9 mouse cellular contexts compared by ENCODE assay signal in the genomic region with DNA sequence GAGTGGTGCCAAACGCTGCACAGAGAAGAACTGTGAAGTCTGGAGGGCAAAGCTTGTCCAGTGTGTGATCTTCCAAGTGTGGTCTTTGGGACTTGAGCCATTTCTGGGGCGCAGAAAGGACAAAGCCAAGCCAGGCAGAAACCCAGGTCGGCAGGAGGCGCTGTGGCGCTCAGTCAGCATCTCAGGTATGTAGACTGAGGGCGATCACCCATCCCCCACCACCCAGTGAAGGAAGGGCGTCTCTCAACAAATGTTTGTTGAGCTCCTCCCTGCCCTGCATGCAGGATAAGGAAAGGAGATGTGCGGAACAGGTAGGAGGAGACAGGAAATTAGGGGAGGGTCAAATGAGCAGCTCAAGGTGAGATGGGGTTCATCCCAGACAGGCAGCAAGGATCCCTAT. TPM values are rescaled to one million over a fixed set of nuclear protein-coding genes. Genes with fewer than 3 reads are reported as not detected.
DNase-seq lines count a peak whose midpoint lies in the region; ATAC-seq and TF ChIP-seq lines count a peak whose summit lies in the region.
"Had no signal": no experiment of that assay in that cellular context is flagged by ENCODE, and none has a peak within 500 bp of the region (broad histone marks: within the 10 kb centered on the region; RNA-seq: fewer than 3 reads in every experiment).

No protein-coding gene starts in this region.

- peak overlapping the region; percentile 14; the same call in 1 of the 2 replicates for H3K4me2 ChIP-seq in heart, embryonic 13.5 days
- no peak overlapping the region for H3K4me2 ChIP-seq in CH12.LX (ENCODE audit: insufficient read depth, low read depth, poor library complexity, severe bottlenecking)

- H3K9me3 ChIP-seq in heart, embryonic 13.5 days: no peaks in the 10 kb centered on the region
- H3K9me3 ChIP-seq in CH12.LX (replicated peaks; ENCODE audit: low read length): no peaks in the 10 kb centered on the region

- TF ChIP-seq POLR2A in CH12.LX (IDR thresholded peaks at IDR 0.05; ENCODE audit: low read depth, low read length): no peak
- TF ChIP-seq POLR2A in liver, adult 2 months (IDR thresholded peaks at IDR 0.05; ENCODE audit: extremely low read depth, insufficient read depth, low read length): no peak

- TF ChIP-seq EP300 in CH12.LX (IDR thresholded peaks at IDR 0.05; ENCODE audit: low read length): no peak

- H3K9ac ChIP-seq in heart, embryonic 13.5 days: no peak overlapping the region
- H3K9ac ChIP-seq in CH12.LX (ENCODE audit: insufficient read depth, low read depth): no peak overlapping the region
- H3K9ac ChIP-seq in liver, adult 2 months (ENCODE audit: low read depth, low read length): no peak overlapping the region

- peak in 1 of 2 experiments; percentile 57; a peak in 2 of 4 replicates for TF ChIP-seq CTCF in CH12.LX (conservative IDR thresholded peaks at IDR 0.05 in 1 of 2, IDR thresholded peaks at IDR 0.05 in 1 of 2; ENCODE audit: low read depth in 2 of 2, low read length in 2 of 2)
- peak; percentile 16; the same call in 1 of the 2 replicates for TF ChIP-seq CTCF in liver, adult 2 months (IDR thresholded peaks at IDR 0.05; ENCODE audit: low read depth, low read length)

- no peaks in the 10 kb centered on the region for H3K79me2 ChIP-seq in CH12.LX (replicated peaks; ENCODE audit: control insufficient read depth, extremely low read depth, insufficient read depth, poor library complexity, severe bottlenecking)
- no peaks in the 10 kb centered on the region for H3K79me2 ChIP-seq in liver, adult 2 months (ENCODE audit: control insufficient read depth, insufficient read depth, low read length)

- dilution Hi-C loops in CH12.LX (cut with MboI; ENCODE audit: extremely low pct_ligation_motif_present, extremely low pct_unique_long_range_greater_than_20kb, low sequenced_read_pairs): no loop called here

- peak; percentile 7 for TF ChIP-seq RAD21 in CH12.LX (IDR thresholded peaks at IDR 0.05; ENCODE audit: low read depth, low read length)

- no peak for DNase-seq in heart, adult 11 months
- peak; percentile 9 for DNase-seq in CH12.LX (ENCODE audit: extremely low read depth)
- peak; percentile 73 for DNase-seq in c-Kit-negative CD71-positive TER-119-positive erythroid progenitor cells, embryonic 14.5 days (ENCODE audit: low read depth, low spot score)
- no peak for DNase-seq in liver, adult 2 months (ENCODE audit: extremely low read depth, low read depth, low spot score)
- peak; percentile 74 for DNase-seq in thymus, postnatal 4 days
- DNase-seq in adrenal gland, postnatal 25 days: no peak

- peaks cover 43% of the 10 kb centered on the region for H3K4me1 ChIP-seq in heart, embryonic 13.5 days
- peaks cover 8 to 19% of the 10 kb centered on the region in 2 experiments for H3K4me1 ChIP-seq in CH12.LX (ENCODE audit: control insufficient read depth in 1 of 2, insufficient read depth in 2 of 2)
- no peaks in the 10 kb centered on the region for H3K4me1 ChIP-seq in liver, adult 2 months (ENCODE audit: control insufficient read depth, insufficient read depth, low read length)

- no peak overlapping the region for H3K27ac ChIP-seq in heart, embryonic 13.5 days (replicated peaks)
- no peak overlapping the region for H3K27ac ChIP-seq in CH12.LX (ENCODE audit: insufficient read depth, low read depth)
- no peak overlapping the region for H3K27ac ChIP-seq in liver, adult 2 months (replicated peaks; ENCODE audit: insufficient read depth, low read depth, low read length)
- H3K27ac ChIP-seq: macrophage had no signal

- ATAC-seq in heart, embryonic 13.5 days (ENCODE audit: extremely low read depth, insufficient number of reproducible peaks, low FRiP score, low TSS enrichment): no peak
- no peak for ATAC-seq in monocyte, adult 5-6 weeks (replicated peaks; ENCODE audit: insufficient number of reproducible peaks, low FRiP score, low TSS enrichment, poor library complexity, severe bottlenecking)

- WGBS in heart, embryonic 13.5 days: 7% methylated on average over 8 of the region's 8 CpGs
- 6% methylated on average over 8 of the region's 8 CpGs for WGBS in liver, adult 2 months

- no peak overlapping the region for H3K4me3 ChIP-seq in heart, embryonic 13.5 days
- H3K4me3 ChIP-seq in CH12.LX (replicated peaks in 1 of 3; ENCODE audit: low read depth in 2 of 3, low read length in 2 of 3, poor library complexity in 1 of 3): no peak overlapping the region
- H3K4me3 ChIP-seq in liver, adult 2 months (ENCODE audit: insufficient read depth, low read depth, low read length): no peak overlapping the region

- in situ Hi-C loops in CH12.LX (cut with MboI; ENCODE audit: low pct_ligation_motif_present, low pct_unique_long_range_greater_than_20kb, low sequenced_read_pairs): no loop called here

- peaks cover 63% of the 10 kb centered on the region for H3K27me3 ChIP-seq in heart, embryonic 13.5 days (replicated peaks)
- H3K27me3 ChIP-seq in CH12.LX (replicated peaks): peaks cover 40% of the 10 kb centered on the region
- peaks cover 16% of the 10 kb centered on the region; the same call in 1 of the 2 replicates for H3K27me3 ChIP-seq in liver, adult 2 months (ENCODE audit: control insufficient read depth, insufficient read depth, low read length)

- no peaks in the 10 kb centered on the region for H3K36me3 ChIP-seq in heart, embryonic 13.5 days
- H3K36me3 ChIP-seq in CH12.LX (replicated peaks in 1 of 2; ENCODE audit: control insufficient read depth in 1 of 2, insufficient read depth in 1 of 2, low read length in 1 of 2): no peaks in the 10 kb centered on the region
- H3K36me3 ChIP-seq in liver, adult 2 months (ENCODE audit: control insufficient read depth, insufficient read depth, low read length): no peaks in the 10 kb centered on the region

TF ChIP-seq in CH12.LX, 34 proteins besides CTCF, POLR2A, EP300 and RAD21:
- TF ChIP-seq CHD2 (IDR thresholded peaks at IDR 0.05; ENCODE audit: low read length) (peak; percentile 30; the same call in 1 of the 2 replicates), MYC (IDR thresholded peaks at IDR 0.05; ENCODE audit: low read depth, low read length) (no peak), TBP (conservative IDR thresholded peaks at IDR 0.05; ENCODE audit: low read depth, low read length) (no peak), ZKSCAN1 (IDR thresholded peaks at IDR 0.05; ENCODE audit: borderline replicate concordance, low read depth, low read length) (no peak), ZMIZ1 (IDR thresholded peaks at IDR 0.05; ENCODE audit: low read depth, low read length) (no peak), SMC3 (IDR thresholded peaks at IDR 0.05; ENCODE audit: low read depth, low read length) (peak; percentile 35), PAX5 (IDR thresholded peaks at IDR 0.05; ENCODE audit: low read length) (no peak)

RNA-seq across cellular contexts. Expression of a gene that starts 24.8 kb away (rescaled TPM):
- 3.8 and 4.1 TPM in 2 replicates for polyA plus RNA-seq in heart, embryonic 13.5 days (2015; fragmentation: Nextera tagmentation; extraction: Ambion mirVana)
- total RNA-seq in CH12.LX (2012; rRNA removed): 0.04 TPM in 1 of 2 replicates, not detected in the other
- total RNA-seq in CH12.LX (2014; rRNA removed): not detected in 2 replicates
- polyA plus RNA-seq in CH12.LX (2012; ENCODE audit: insufficient read length, low read depth): not detected in 2 replicates
- not detected in 2 replicates for total RNA-seq in liver, adult 2 months (2014; rRNA removed)
- polyA plus RNA-seq in liver, adult 2 months (2012; rRNA removed): not detected in 2 replicates
- total RNA-seq in monocyte, adult 5-6 weeks (2017): not detected in 3 replicates
- total RNA-seq in adrenal gland, postnatal 25 days (2021): 5.6 and 6.9 TPM in 2 replicates
- polyA plus RNA-seq: macrophage had no signal

RNA-seq across cellular contexts. Expression of a gene that starts 34.2 kb away (rescaled TPM):
- 0.79 and 1.1 TPM in 2 replicates for polyA plus RNA-seq in heart, embryonic 13.5 days (2015; fragmentation: Nextera tagmentation; extraction: Ambion mirVana)
- total RNA-seq in CH12.LX (2012; rRNA removed) (0.34 and 0.72 TPM in 2 replicates), CH12.LX (2014; rRNA removed) (0.11 TPM in 1 of 2 replicates, not detected in the other)
- polyA plus RNA-seq in CH12.LX (2012; ENCODE audit: insufficient read length, low read depth): 0.09 and 0.10 TPM in 2 replicates
- 0.46 and 0.67 TPM in 2 replicates for total RNA-seq in liver, adult 2 months (2014; rRNA removed)
- 1.2 and 1.6 TPM in 2 replicates for polyA plus RNA-seq in liver, adult 2 months (2012; rRNA removed)
- total RNA-seq in monocyte, adult 5-6 weeks (2017): not detected in 3 replicates
- 1.4 and 1.5 TPM in 2 replicates for total RNA-seq in adrenal gland, postnatal 25 days (2021)
- polyA plus RNA-seq: macrophage had no signal

RNA-seq across cellular contexts. Expression of a gene that starts 36.5 kb away (rescaled TPM):
- polyA plus RNA-seq in heart, embryonic 13.5 days (2015; fragmentation: Nextera tagmentation; extraction: Ambion mirVana): 11.4 and 12.0 TPM in 2 replicates
- total RNA-seq in CH12.LX (2012; rRNA removed) (12.2 and 20.5 TPM in 2 replicates), CH12.LX (2014; rRNA removed) (10.8 and 12.1 TPM in 2 replicates)
- 11.9 TPM in 2 replicates for polyA plus RNA-seq in CH12.LX (2012; ENCODE audit: insufficient read length, low read depth)
- total RNA-seq in liver, adult 2 months (2014; rRNA removed): 14.4 and 18.4 TPM in 2 replicates
- polyA plus RNA-seq in liver, adult 2 months (2012; rRNA removed): 19.6 and 28.1 TPM in 2 replicates
- 4.7 to 6.5 TPM (median 5.1 TPM) in 3 replicates for total RNA-seq in monocyte, adult 5-6 weeks (2017)
- total RNA-seq in adrenal gland, postnatal 25 days (2021): 21.9 and 23.0 TPM in 2 replicates

Comparison
In these comparisons a context has a peak if more than half of its experiments do, and no peak if none do; other contexts are left out.
1. DNase-seq: peak in CH12.LX (single experiment), c-Kit-negative CD71-positive TER-119-positive erythroid progenitor cells, embryonic 14.5 days (single experiment) and thymus, postnatal 4 days (single experiment); none in heart, adult 11 months (single experiment), liver, adult 2 months (single experiment) and adrenal gland, postnatal 25 days (single experiment).